Mouse (Mus musculus) stomach, postnatal 0 days (tissue): ENCODE results near the gene Nmral1. TPM values are rescaled to one million over a fixed set of nuclear protein-coding genes. Genes with fewer than 3 reads are reported as not detected.
A peak's percentile ranks its signal among the peaks of the same experiment; 100 is the strongest.
"Not testable (repeated sequence)": the region's sequence is repeated elsewhere in the genome, so short reads cannot be mapped to it uniquely, and the experiment has no call there.

ENCODE experiments used
- ATAC-seq: fragments of 200-750 bp; cut with Nextera tagmentation; 2 replicates; pipeline ENCODE4 v1.8.0; 2017; ENCODE audit not compliant: low FRiP score, low TSS enrichment
- DNase-seq: peaks from one replicate; pipeline ENCODE4 v3.0.0-alpha.2; 2016; ENCODE audit warnings: low spot score
- H3K27ac ChIP-seq: fragments of 300-500 bp; sonication (generic); replicated peaks from 2 replicates; pipeline ENCODE4 v1.5.1; 2014; ENCODE audit warnings: mild to moderate bottlenecking, control low read depth
- H3K27me3 ChIP-seq: fragments of 300-500 bp; sonication (generic); 2 replicates; pipeline ENCODE4 v1.6.1; 2014; ENCODE audit warnings: low read length; ENCODE audit not compliant: control insufficient read depth, insufficient read depth
- H3K36me3 ChIP-seq: fragments of 300-500 bp; sonication (generic); 2 replicates; pipeline ENCODE4 v1.6.1; 2014; ENCODE audit warnings: low read length, mixed read lengths; ENCODE audit not compliant: control insufficient read depth, insufficient read depth
- H3K4me1 ChIP-seq: fragments of 300-500 bp; sonication (generic); replicated peaks from 2 replicates; pipeline ENCODE4 v1.6.1; 2014; ENCODE audit warnings: antibody characterized with exemption; ENCODE audit not compliant: control insufficient read depth, insufficient read depth
- H3K4me2 ChIP-seq: fragments of 300-500 bp; sonication (generic); replicated peaks from 2 replicates; pipeline ENCODE4 v1.6.1; 2014; ENCODE audit warnings: low read depth, mild to moderate bottlenecking, control low read depth, moderate library complexity
- H3K4me3 ChIP-seq: fragments of 300-500 bp; sonication (generic); 2 replicates; pipeline ENCODE4 v1.5.1; 2014; ENCODE audit warnings: low read depth, low read length, control low read depth
- H3K9ac ChIP-seq: fragments of 300-500 bp; sonication (generic); 2 replicates; pipeline ENCODE4 v1.6.1; 2014; ENCODE audit warnings: mild to moderate bottlenecking, low read length, control low read depth, mixed read lengths
- H3K9me3 ChIP-seq: fragments of 300-500 bp; sonication (generic); 2 replicates; pipeline ENCODE4 v1.6.1; 2016; ENCODE audit warnings: low read length; ENCODE audit not compliant: control insufficient read depth
- CTCF ChIP-seq: IDR thresholded peaks from 2 replicates; pipeline ENCODE4 v1.5.1; 2016; ENCODE audit warnings: antibody characterized with exemption, low read depth, mild to moderate bottlenecking, moderate library complexity
- EP300 ChIP-seq: optimal IDR thresholded peaks from 2 replicates; pipeline ENCODE3; 2016; ENCODE audit warnings: antibody characterized with exemption
- WGBS: fragments of 180-500 bp; shearing (Covaris S2); extraction: QIAGEN DNeasy Blood & Tissue Kit; methylation state at CpG from one replicate; pipeline ENCODE4 v1.1.7; 2014; 5-methylcytosine and 5-hydroxymethylcytosine counted together
- polyA plus RNA-seq: library from polyadenylated mRNA; unstranded; fragments of >200 nt; fragmentation: Nextera tagmentation; extraction: Ambion mirVana; gene quantifications from 2 replicates; pipeline ENCODE4 v1.2.1, GENCODE M21; 2015

Nmral1 gene
- polyA plus RNA-seq, 1 experiment from 2014 or later, result 15.5 TPM

DNA sequence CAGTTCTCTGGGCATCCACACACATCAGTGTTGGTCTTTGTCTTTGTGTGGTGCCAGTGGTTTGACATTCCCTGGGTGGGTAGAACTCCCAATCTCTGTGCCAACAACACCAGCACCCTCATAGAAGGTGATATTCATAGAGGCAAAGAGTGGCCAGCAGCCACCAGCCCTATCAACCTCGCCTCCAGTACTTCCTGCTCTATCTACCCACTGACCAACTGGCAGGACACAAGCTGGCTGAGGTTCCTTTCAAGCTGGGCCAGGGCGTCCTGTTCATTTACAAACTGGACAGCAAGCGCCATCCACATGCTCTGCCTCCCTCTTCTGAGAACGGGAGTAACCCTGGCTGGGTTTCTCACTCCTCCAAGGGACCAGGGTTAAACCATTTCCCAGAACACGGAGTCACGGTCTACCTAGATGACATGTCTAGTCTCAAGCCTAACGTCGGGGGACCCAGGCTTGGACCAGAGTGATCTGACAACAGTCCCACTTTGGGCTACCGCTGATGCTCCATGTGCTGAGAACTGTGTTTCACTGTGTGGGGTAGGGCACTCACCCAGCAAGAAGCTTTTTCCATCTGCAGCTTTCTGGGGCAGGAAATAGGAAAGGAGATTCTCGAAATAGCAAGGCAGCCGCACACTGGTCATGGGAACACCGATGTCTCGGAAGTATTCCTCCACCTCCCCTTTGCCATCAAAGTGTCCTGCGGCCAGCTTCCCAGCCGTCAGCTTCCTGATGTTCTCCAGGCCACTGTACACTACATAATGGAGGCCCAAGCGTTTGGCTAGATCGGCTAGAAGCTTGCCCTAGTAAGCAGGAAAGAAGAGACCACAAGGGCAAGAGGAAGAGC is 5.1 kb downstream of the Nmral1 start:
- H3K4me2 ChIP-seq, result no peak overlapping the region

DNA sequence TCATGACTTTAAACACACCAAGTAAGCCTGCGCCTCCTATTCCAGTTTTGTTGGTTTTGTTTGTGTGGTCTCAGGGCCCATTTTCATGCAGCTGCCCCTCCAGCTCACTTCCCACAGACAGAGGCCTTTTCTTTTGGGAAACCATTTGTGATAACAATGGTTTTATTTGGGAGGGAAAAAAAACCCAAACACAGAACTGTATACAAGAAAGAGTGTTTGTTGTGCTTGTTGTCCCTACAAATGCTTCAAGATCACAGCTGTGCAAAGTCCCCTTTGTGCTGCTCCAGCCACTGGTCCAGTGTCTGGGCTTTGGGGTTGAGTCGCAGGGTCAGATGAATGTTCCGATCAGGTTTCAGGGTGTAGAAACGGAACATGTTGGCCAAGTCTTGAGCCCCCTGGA is 8.0 kb downstream of the Nmral1 start:
- H3K9me3 ChIP-seq, result no peaks in the 10 kb centered on the region
- DNase-seq (no peak), ATAC-seq (no peak)
- H3K27me3 ChIP-seq, result no peaks in the 10 kb centered on the region
- H3K4me3 ChIP-seq, result no peak overlapping the region
- no peaks in the 10 kb centered on the region for H3K4me1 ChIP-seq
- no peak overlapping the region for H3K9ac ChIP-seq
- whole genome bisulfite sequencing, result 96% methylated on average over 4 of the region's 4 CpGs
- TF ChIP-seq EP300, result no peak
- no peak for TF ChIP-seq CTCF
- no peak overlapping the region for H3K27ac ChIP-seq
- no peak overlapping the region for H3K4me2 ChIP-seq
- peaks cover 24% of the 10 kb centered on the region for H3K36me3 ChIP-seq

More for the DNA sequence above, 5.1 kb downstream of the Nmral1 start:
- H3K27ac ChIP-seq, result no peak overlapping the region
- H3K4me1 ChIP-seq, result no peaks in the 10 kb centered on the region
- TF ChIP-seq CTCF (no peak), EP300 (no peak)
- WGBS, result 86% methylated on average over 17 of the region's 17 CpGs
- DNase-seq (no peak), ATAC-seq (no peak)
- H3K9me3 ChIP-seq, result no peaks in the 10 kb centered on the region
- no peaks in the 10 kb centered on the region for H3K27me3 ChIP-seq
- peaks cover 11% of the 10 kb centered on the region for H3K36me3 ChIP-seq
- no peak overlapping the region for H3K9ac ChIP-seq
- H3K4me3 ChIP-seq, result no peak overlapping the region

DNA sequence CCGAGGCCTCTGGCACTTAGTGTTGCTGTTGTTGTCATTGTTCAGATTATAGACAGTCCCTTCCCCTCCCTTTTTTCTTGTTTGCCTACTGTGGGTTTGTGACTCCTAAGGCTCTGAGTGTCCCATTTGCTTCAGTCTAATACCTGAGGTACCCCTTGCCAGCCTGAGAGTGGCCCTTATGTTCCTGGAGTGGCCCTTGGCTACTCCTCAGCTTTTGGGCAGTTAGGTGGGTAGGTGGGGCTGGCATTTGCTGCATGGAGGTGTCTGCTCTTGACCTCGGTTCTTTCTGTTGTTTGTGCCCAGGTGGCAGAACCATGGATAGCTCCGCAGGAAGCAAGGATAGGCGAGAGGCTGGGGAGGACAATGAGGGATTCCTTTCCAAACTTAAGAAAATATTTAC is 13.6 kb downstream of the Nmral1 start:
- H3K36me3 ChIP-seq, result peaks cover 32% of the 10 kb centered on the region
- H3K4me3 ChIP-seq, result no peak overlapping the region
- H3K4me1 ChIP-seq, result no peaks in the 10 kb centered on the region
- 48% methylated on average over 4 of the region's 4 CpGs for WGBS
- H3K9ac ChIP-seq, result no peak overlapping the region
- no peaks in the 10 kb centered on the region for H3K27me3 ChIP-seq
- H3K9me3 ChIP-seq, result no peaks in the 10 kb centered on the region
- H3K27ac ChIP-seq, result no peak overlapping the region
- no peak overlapping the region for H3K4me2 ChIP-seq
- DNase-seq (no peak), ATAC-seq (no peak)
- TF ChIP-seq EP300, result no peak
- no peak for TF ChIP-seq CTCF

DNA sequence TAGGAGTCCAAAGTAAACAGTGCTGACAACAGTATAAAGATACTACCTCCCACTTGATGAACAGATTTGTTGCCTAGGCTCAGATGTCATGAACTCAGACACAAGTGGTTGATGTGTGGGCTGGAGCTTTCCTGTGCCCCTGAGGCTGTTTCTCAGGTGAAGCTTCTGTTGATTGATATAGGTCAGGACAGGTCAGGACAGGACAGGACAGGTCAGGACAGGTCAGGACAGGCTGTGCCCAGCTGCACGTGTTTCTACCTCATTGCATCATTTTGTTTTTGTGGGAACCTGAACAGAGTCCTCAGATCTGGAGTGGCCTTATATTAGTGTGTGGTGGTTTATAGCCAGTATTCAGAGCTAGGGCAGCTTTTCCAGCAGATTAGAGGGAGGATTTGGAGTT is 16.5 kb downstream of the Nmral1 start:
- Histone ChIP-seq H3K27me3 (no peaks in the 10 kb centered on the region), H3K4me3 (no peak overlapping the region), H3K9ac (no peak overlapping the region), H3K4me1 (no peaks in the 10 kb centered on the region), H3K4me2 (no peak overlapping the region), H3K9me3 (no peaks in the 10 kb centered on the region), H3K36me3 (peaks cover 38% of the 10 kb centered on the region), H3K27ac (no peak overlapping the region)
- ATAC-seq (peak; percentile 54; the same call in 1 of the 2 replicates), DNase-seq (no peak)
- TF ChIP-seq EP300, result no peak
- TF ChIP-seq CTCF, result no peak
- WGBS, result 30% methylated on average over 1 of the region's 1 CpGs

DNA sequence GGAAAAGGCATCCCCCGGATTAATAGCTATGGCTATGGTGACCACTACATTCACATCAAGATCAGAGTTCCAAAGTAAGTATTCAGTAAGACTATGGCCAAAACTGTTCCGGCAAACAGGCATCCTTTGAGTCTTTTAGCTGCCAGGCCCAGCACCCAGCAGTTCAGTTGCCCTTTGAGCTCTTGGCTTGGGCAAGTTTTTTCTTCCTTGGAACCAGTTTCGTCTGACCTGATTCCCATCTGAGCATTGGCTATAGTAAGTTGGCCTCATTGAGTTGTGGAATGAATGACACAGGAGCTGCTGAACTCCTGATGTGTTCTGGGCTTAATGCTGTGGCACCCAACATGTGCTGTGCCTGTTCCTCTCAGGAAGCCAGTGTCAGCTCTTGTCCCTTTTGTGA is 17.9 kb downstream of the Nmral1 start:
- ATAC-seq (no peak), DNase-seq (no peak)
- no peak overlapping the region for H3K27ac ChIP-seq
- peaks cover 29% of the 10 kb centered on the region for H3K36me3 ChIP-seq
- no peak overlapping the region for H3K9ac ChIP-seq
- WGBS, result 87% methylated on average over 3 of the region's 3 CpGs
- H3K27me3 ChIP-seq, result no peaks in the 10 kb centered on the region
- H3K4me1 ChIP-seq, result no peaks in the 10 kb centered on the region
- H3K9me3 ChIP-seq, result no peaks in the 10 kb centered on the region
- H3K4me3 ChIP-seq, result no peak overlapping the region
- TF ChIP-seq EP300 (no peak), CTCF (no peak)
- H3K4me2 ChIP-seq, result no peak overlapping the region

DNA sequence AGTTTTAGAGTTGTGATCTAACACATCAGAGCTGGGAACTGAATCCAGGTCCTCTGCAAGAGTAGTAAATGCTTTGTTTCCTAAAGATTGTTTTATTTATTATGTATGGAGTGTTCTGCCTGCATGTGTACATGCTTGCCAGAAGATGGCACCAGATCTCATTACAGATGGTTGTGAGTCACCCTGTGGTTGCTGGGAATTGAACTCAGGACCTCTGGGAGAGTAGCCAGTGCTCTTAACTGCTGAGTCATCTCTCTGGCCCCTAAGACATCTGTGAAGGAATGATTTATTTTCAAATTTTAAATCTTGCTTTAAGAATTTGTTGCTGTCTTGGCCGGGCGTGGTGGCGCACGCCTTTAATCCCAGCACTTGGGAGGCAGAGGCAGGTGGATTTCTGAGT is 29.8 kb downstream of the Nmral1 start:
- TF ChIP-seq CTCF, result peak; percentile 52
- DNase-seq, H3K4me3 ChIP-seq, H3K4me2 ChIP-seq, H3K9ac ChIP-seq, H3K4me1 ChIP-seq, H3K27ac ChIP-seq, ATAC-seq, H3K9me3 ChIP-seq, H3K27me3 ChIP-seq: not testable (repeated sequence)
- peaks cover 12% of the 10 kb centered on the region; the same call in 1 of the 2 replicates for H3K36me3 ChIP-seq
- WGBS, result 99% methylated on average over 4 of the region's 4 CpGs
